Mouse (Mus musculus) small intestine, adult 2 months (tissue): ENCODE results near the gene Daam1.

Source experiments
- CTCF ChIP-seq: fragments of 200-500 bp; IDR thresholded peaks from 2 replicates; pipeline ENCODE4 v1.5.1; 2012; ENCODE audit warnings: low read depth, mild to moderate bottlenecking, control low read depth, inconsistent platforms, low read length, moderate library complexity, mixed read lengths; ENCODE audit not compliant: insufficient replicate concordance, insufficient read length; ENCODE audit errors: extremely low read depth
- POLR2A ChIP-seq: fragments of 200-500 bp; IDR thresholded peaks from 2 replicates; pipeline ENCODE4 v1.6.1; 2012; ENCODE audit warnings: low read depth, mild to moderate bottlenecking, control low read depth, inconsistent platforms, low read length, moderate library complexity

- no peak for TF ChIP-seq CTCF
- no peak for TF ChIP-seq POLR2A
These were observed 17.1 kb upstream of the Daam1 start for GRCm38 (mm10) chr12:71813761-71814160.
